Mouse (Mus musculus) testis, adult 2 months (tissue): ENCODE measurements around the gene Mad1l1.

Source experiments
- CTCF ChIP-seq: fragments of 200-500 bp; IDR thresholded peaks from 2 replicates; pipeline ENCODE4 v1.5.1; 2012; ENCODE audit warnings: low read depth, mild to moderate bottlenecking, inconsistent platforms, low read length, moderate library complexity; ENCODE audit not compliant: control insufficient read depth, insufficient read depth, insufficient replicate concordance
- POLR2A ChIP-seq: fragments of 200-500 bp; IDR thresholded peaks from 2 replicates; pipeline ENCODE4 v1.6.1; 2012; ENCODE audit warnings: low read depth, mild to moderate bottlenecking, inconsistent platforms, low read length, moderate library complexity; ENCODE audit not compliant: control insufficient read depth

DNA sequence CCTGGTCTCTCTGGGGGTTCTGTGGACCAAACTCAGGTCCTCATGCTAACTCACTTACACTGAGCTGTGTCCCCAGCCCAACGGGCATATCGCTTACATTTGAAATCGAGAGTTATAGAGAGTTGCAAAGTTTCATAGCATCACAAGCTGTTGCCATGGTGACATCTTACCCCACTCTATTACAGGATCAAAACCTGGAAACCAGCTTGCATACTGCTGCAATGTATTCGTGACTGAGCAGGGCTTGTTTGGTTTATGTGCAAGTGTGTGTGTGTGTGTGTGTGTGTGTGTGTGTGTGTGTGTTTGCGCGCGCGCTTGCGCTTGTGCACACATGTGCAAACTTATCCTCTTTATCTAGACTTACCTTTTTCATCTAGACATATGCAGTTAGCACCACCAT lies 342.0 kb downstream of the Mad1l1 start:
- no peak for TF ChIP-seq CTCF
- TF ChIP-seq POLR2A = no peak
